Mouse (Mus musculus): Measurements from ENCODE around the gene Aoc2. TPM values are rescaled to one million over a fixed set of nuclear protein-coding genes. Genes with fewer than 3 reads are reported as not detected.
A peak's percentile ranks its signal among the peaks of the same experiment; 100 is the strongest.

The Aoc2 gene
- polyA plus RNA-seq, 1 experiment from 2014 or later = 0.39 TPM

- TF ChIP-seq CTCF (IDR thresholded peaks at IDR 0.05; ENCODE audit: low read depth) (no peak), EP300 (optimal IDR thresholded peaks at IDR 0.05) (no peak)
- H3K9ac ChIP-seq (ENCODE audit: low read length) = no peak overlapping the region
- H3K9me3 ChIP-seq (ENCODE audit: control insufficient read depth, low read length) = no peaks in the 10 kb centered on the region
- no peak overlapping the region for H3K4me2 ChIP-seq (replicated peaks; ENCODE audit: low read depth)
- 88% methylated on average over 12 of the region's 12 CpGs for WGBS
- ATAC-seq (ENCODE audit: low FRiP score, low TSS enrichment) (no peak), DNase-seq (ENCODE audit: low spot score) (no peak)
- H3K4me1 ChIP-seq (replicated peaks; ENCODE audit: control insufficient read depth, insufficient read depth) = no peaks in the 10 kb centered on the region
- H3K27ac ChIP-seq (replicated peaks) = no peak overlapping the region
- no peak overlapping the region for H3K4me3 ChIP-seq (ENCODE audit: low read depth, low read length)
- H3K36me3 ChIP-seq (ENCODE audit: control insufficient read depth, insufficient read depth, low read length) = no peaks in the 10 kb centered on the region
- H3K27me3 ChIP-seq (ENCODE audit: control insufficient read depth, insufficient read depth, low read length) = no peaks in the 10 kb centered on the region
These were observed 28.6 kb downstream of the Aoc2 start for GRCm38 (mm10) chr11:101353436-101353835.

DNA sequence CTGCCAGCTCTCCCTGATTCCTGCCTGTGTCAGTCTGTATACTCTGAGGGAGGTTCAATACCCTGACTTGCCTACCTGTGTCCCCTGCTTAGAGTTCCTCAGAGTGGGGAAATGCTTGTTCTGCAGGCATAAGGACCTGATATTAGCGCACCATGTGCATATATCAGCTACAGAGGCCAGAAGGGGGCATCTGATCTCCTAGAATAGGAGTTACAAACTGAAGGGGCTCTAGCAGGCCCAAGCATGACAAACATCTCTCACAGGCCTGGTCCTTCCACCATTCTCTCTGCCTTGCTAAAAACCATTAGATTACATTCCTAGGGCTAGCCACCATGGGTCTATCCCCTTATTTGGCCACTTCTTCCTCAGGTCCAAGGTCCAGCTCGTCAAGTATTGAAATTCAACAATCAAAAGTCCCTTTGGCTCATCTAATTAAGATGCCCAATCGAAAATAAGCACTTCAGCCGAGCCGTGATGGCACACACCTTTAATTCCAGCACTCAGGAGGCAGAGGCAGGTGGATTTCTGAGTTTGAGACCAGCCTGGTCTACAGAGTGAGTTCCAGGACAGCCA lies 29.7 kb downstream of the Aoc2 start:
- H3K4me2 ChIP-seq (replicated peaks; ENCODE audit: low read depth) = no peak overlapping the region
- no peak for DNase-seq (ENCODE audit: low spot score)
- no peaks in the 10 kb centered on the region for H3K36me3 ChIP-seq (ENCODE audit: control insufficient read depth, insufficient read depth, low read length)
- H3K4me3 ChIP-seq (ENCODE audit: low read depth, low read length) = no peak overlapping the region
- TF ChIP-seq EP300 (optimal IDR thresholded peaks at IDR 0.05) = no peak
- peak; percentile 44 for TF ChIP-seq CTCF (IDR thresholded peaks at IDR 0.05; ENCODE audit: low read depth)
- H3K4me1 ChIP-seq (replicated peaks; ENCODE audit: control insufficient read depth, insufficient read depth) = no peaks in the 10 kb centered on the region
- WGBS = 83% methylated on average over 5 of the region's 5 CpGs
- H3K9ac ChIP-seq (ENCODE audit: low read length) = no peak overlapping the region
- H3K27me3 ChIP-seq (ENCODE audit: control insufficient read depth, insufficient read depth, low read length) = no peaks in the 10 kb centered on the region
- no peak for ATAC-seq (ENCODE audit: low FRiP score, low TSS enrichment)
- H3K27ac ChIP-seq (replicated peaks) = no peak overlapping the region
- H3K9me3 ChIP-seq (ENCODE audit: control insufficient read depth, low read length) = no peaks in the 10 kb centered on the region

DNA sequence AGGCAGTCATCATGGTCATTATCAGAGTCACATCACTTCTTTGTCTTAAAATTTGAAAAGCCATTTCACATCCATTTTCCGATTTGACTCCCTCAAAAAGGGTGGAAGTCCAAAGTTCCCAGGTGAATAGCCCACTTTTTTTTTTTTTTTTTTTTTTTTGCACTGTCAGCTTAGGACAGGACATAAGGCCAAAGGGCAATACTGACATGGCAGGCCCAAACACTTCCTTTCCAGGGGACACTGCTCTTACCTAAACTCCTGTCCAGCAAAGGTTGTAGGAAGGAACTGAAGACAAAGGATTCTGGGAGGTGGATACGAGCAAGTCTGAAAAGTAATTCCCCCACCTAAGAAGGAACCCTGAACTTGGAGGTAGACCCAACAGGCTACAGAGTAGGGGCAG lies 31.1 kb downstream of the Aoc2 start:
- H3K4me3 ChIP-seq (ENCODE audit: low read depth, low read length) = no peak overlapping the region
- H3K27me3 ChIP-seq (ENCODE audit: control insufficient read depth, insufficient read depth, low read length) = no peaks in the 10 kb centered on the region
- DNase-seq (ENCODE audit: low spot score) (no peak), ATAC-seq (ENCODE audit: low FRiP score, low TSS enrichment) (no peak)
- H3K36me3 ChIP-seq (ENCODE audit: control insufficient read depth, insufficient read depth, low read length) = no peaks in the 10 kb centered on the region
- no peaks in the 10 kb centered on the region for H3K4me1 ChIP-seq (replicated peaks; ENCODE audit: control insufficient read depth, insufficient read depth)
- H3K27ac ChIP-seq (replicated peaks) = no peak overlapping the region
- TF ChIP-seq CTCF (IDR thresholded peaks at IDR 0.05; ENCODE audit: low read depth) (no peak), EP300 (optimal IDR thresholded peaks at IDR 0.05) (no peak)
- WGBS = 83% methylated on average over 2 of the region's 2 CpGs
- no peaks in the 10 kb centered on the region for H3K9me3 ChIP-seq (ENCODE audit: control insufficient read depth, low read length)
- H3K4me2 ChIP-seq (replicated peaks; ENCODE audit: low read depth) = no peak overlapping the region
- no peak overlapping the region for H3K9ac ChIP-seq (ENCODE audit: low read length)

- ATAC-seq (ENCODE audit: low FRiP score, low TSS enrichment) (no peak), DNase-seq (ENCODE audit: low spot score) (no peak)
- H3K4me2 ChIP-seq (replicated peaks; ENCODE audit: low read depth) = no peak overlapping the region
- H3K27ac ChIP-seq (replicated peaks) = no peak overlapping the region
- H3K9me3 ChIP-seq (ENCODE audit: control insufficient read depth, low read length) = no peaks in the 10 kb centered on the region
- H3K4me3 ChIP-seq (ENCODE audit: low read depth, low read length) = no peak overlapping the region
- H3K4me1 ChIP-seq (replicated peaks; ENCODE audit: control insufficient read depth, insufficient read depth) = no peaks in the 10 kb centered on the region
- no peaks in the 10 kb centered on the region for H3K27me3 ChIP-seq (ENCODE audit: control insufficient read depth, insufficient read depth, low read length)
- 69% methylated on average over 3 of the region's 3 CpGs for WGBS
- no peak overlapping the region for H3K9ac ChIP-seq (ENCODE audit: low read length)
- no peaks in the 10 kb centered on the region for H3K36me3 ChIP-seq (ENCODE audit: control insufficient read depth, insufficient read depth, low read length)
- TF ChIP-seq CTCF (IDR thresholded peaks at IDR 0.05; ENCODE audit: low read depth) (no peak), EP300 (optimal IDR thresholded peaks at IDR 0.05) (no peak)
These were observed 32.8 kb downstream of the Aoc2 start for GRCm38 (mm10) chr11:101357505-101358182.

DNA sequence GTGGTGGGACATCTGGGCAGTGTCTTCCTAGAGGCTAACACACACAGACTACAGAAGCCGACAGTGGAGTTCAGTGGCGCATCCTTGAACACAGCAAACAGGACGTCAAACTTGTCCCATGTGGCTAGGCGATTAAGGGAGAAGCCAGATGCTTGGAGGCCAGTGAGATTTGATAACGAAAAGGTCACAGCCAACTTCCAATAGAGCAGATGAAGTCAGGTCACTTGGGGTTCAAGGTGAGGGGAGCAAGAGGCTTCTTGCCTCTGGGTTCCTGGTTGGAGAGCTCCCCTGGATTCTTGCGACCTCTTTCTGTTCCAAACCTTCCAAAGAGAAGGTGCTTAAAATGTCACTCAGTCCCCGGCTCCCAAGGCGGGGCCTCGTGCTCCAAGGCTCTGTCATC lies 34.9 kb downstream of the Aoc2 start:
- Histone ChIP-seq H3K4me1 (replicated peaks; ENCODE audit: control insufficient read depth, insufficient read depth) (no peaks in the 10 kb centered on the region), H3K27ac (replicated peaks) (no peak overlapping the region; the same call in 1 of the 2 replicates), H3K27me3 (ENCODE audit: control insufficient read depth, insufficient read depth, low read length) (no peaks in the 10 kb centered on the region), H3K9me3 (ENCODE audit: control insufficient read depth, low read length) (no peaks in the 10 kb centered on the region), H3K9ac (ENCODE audit: low read length) (no peak overlapping the region), H3K4me3 (ENCODE audit: low read depth, low read length) (no peak overlapping the region), H3K4me2 (replicated peaks; ENCODE audit: low read depth) (no peak overlapping the region), H3K36me3 (ENCODE audit: control insufficient read depth, insufficient read depth, low read length) (no peaks in the 10 kb centered on the region)
- DNase-seq (ENCODE audit: low spot score) (no peak), ATAC-seq (ENCODE audit: low FRiP score, low TSS enrichment) (no peak)
- WGBS = 61% methylated on average over 9 of the region's 9 CpGs
- no peak for TF ChIP-seq CTCF (IDR thresholded peaks at IDR 0.05; ENCODE audit: low read depth)

- no peak for DNase-seq (ENCODE audit: low spot score)
These were observed 35.8 kb downstream of the Aoc2 start for GRCm38 (mm10) chr11:101360651-101361113.

More at GRCm38 (mm10) chr11:101360651-101361113, 35.8 kb downstream of the Aoc2 start:
- Histone ChIP-seq H3K4me1 (replicated peaks; ENCODE audit: control insufficient read depth, insufficient read depth) (no peaks in the 10 kb centered on the region), H3K27me3 (ENCODE audit: control insufficient read depth, insufficient read depth, low read length) (no peaks in the 10 kb centered on the region), H3K4me2 (replicated peaks; ENCODE audit: low read depth) (no peak overlapping the region), H3K36me3 (ENCODE audit: control insufficient read depth, insufficient read depth, low read length) (no peaks in the 10 kb centered on the region), H3K9ac (ENCODE audit: low read length) (no peak overlapping the region), H3K4me3 (ENCODE audit: low read depth, low read length) (no peak overlapping the region), H3K9me3 (ENCODE audit: control insufficient read depth, low read length) (no peaks in the 10 kb centered on the region), H3K27ac (replicated peaks) (no peak overlapping the region; the same call in 1 of the 2 replicates)
- 34% methylated on average over 3 of the region's 3 CpGs for WGBS
- no peak for TF ChIP-seq CTCF (IDR thresholded peaks at IDR 0.05; ENCODE audit: low read depth)
- no peak; the same call in 1 of the 2 replicates for ATAC-seq (ENCODE audit: low FRiP score, low TSS enrichment)
